Mouse (Mus musculus): ENCODE measurements around the gene Tnf. TPM values are rescaled to one million over a fixed set of nuclear protein-coding genes. Genes with fewer than 3 reads are reported as not detected.
A peak's percentile ranks its signal among the peaks of the same experiment; 100 is the strongest.

Tnf gene
- polyA plus RNA-seq, 1 experiment from 2014 or later, result 0.32 TPM

DNA sequence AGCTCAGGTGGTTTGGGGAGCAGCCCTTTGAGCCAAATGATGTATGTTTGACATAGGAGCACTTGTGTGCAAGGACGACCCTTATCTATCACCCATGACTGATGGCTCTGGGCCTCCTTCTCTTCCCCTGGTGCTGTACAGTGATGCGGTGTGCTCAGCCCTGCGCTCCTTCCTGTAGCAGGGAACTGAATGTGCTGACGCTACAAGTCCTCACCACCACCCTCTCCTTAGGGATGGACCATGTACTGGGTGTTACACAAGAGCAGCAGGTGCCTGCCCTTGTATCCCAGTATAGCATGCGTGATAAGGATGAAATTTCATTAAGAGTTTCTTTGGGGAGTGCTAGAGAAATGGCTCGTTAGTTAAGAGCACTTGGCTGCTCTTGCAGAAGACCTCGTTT is 45.3 kb upstream of the Tnf start:
- TF ChIP-seq CTCF (IDR thresholded peaks at IDR 0.05; ENCODE audit: low read depth) (no peak), EP300 (optimal IDR thresholded peaks at IDR 0.05) (no peak)
- peaks cover 4% of the 10 kb centered on the region; the same call in 1 of the 2 replicates for H3K4me1 ChIP-seq (replicated peaks; ENCODE audit: control insufficient read depth, insufficient read depth)
- no peak overlapping the region for H3K4me2 ChIP-seq (replicated peaks; ENCODE audit: low read depth)
- H3K27ac ChIP-seq (replicated peaks), result no peak overlapping the region
- no peak overlapping the region for H3K9ac ChIP-seq (ENCODE audit: low read length)
- no peak for DNase-seq (ENCODE audit: low spot score)
- H3K9me3 ChIP-seq (ENCODE audit: control insufficient read depth, low read length), result no peaks in the 10 kb centered on the region
- 75% methylated on average over 7 of the region's 7 CpGs for WGBS
- ATAC-seq (ENCODE audit: low FRiP score, low TSS enrichment), result no peak
- no peaks in the 10 kb centered on the region for H3K27me3 ChIP-seq (ENCODE audit: control insufficient read depth, insufficient read depth, low read length)
- no peak overlapping the region for H3K4me3 ChIP-seq (ENCODE audit: low read depth, low read length)
- H3K36me3 ChIP-seq (ENCODE audit: control insufficient read depth, insufficient read depth, low read length), result peaks cover 51% of the 10 kb centered on the region

DNA sequence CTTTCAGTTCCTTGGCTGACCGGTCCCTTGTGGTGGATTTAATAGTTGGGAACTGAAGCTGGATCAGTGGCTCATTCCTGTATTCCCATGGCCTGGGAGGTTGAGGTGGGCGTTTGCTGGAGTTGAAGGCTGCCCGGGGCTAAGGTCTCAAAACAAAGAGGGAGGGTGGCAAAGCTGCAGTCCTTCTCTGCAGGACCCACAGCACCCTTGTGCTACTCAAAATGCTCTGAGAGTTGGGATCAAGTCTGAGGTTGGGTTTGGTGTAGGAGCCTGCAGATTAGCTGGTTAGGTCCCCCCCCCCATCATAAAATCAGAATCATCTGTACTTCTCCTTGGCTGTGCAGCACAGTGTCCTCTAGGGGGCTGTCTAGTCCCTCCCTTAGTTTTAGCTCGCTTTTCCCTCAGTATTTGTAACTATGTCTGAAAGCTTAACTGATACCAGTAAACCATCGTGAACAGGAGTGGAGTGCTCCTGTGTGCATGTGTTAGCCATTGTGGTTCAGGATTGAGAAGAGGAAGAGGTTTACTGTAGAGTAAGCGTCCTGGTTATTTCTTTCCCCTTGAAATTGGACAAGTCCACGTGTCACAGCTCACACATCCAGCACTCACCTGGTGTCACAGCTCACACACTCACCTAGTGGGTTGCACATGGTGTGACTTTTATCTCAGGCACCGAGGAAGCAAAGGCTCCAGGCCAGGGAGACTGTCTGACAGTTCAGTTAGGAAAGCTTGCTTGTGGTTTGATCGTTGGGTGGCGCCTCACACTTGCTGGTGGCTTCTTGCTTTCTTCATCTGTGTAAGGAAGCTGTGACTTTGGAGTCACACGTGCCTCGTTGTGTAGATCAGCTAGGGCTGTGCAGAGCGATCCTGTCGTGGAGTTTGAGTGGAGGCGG is 44.2 kb upstream of the Tnf start:
- peak; percentile 68 for TF ChIP-seq CTCF (IDR thresholded peaks at IDR 0.05; ENCODE audit: low read depth)
- TF ChIP-seq EP300 (optimal IDR thresholded peaks at IDR 0.05), result no peak
- ATAC-seq (ENCODE audit: low FRiP score, low TSS enrichment), result no peak

DNA sequence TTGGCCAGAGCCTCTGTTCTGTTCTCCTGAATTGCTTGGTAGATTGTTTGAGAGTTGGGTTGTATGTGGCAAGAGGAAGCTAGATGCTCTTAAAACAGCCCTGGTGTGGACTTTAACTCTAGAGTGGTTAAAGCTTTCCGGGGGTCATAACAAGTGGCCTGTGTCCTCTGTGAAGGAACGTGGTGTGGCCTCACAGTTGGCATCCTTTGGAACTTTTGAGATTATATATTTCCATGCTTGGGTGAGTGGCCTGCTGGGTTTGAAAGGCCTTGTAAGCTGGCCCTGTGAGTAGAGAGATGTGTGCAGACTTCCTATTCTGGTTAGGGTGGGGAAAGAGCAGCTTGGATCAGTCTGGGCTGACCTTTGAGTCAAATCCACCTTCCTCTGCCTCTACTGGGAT is 43.2 kb upstream of the Tnf start:
- Histone ChIP-seq H3K9ac (ENCODE audit: low read length) (no peak overlapping the region), H3K36me3 (ENCODE audit: control insufficient read depth, insufficient read depth, low read length) (peaks cover 42% of the 10 kb centered on the region), H3K9me3 (ENCODE audit: control insufficient read depth, low read length) (no peaks in the 10 kb centered on the region), H3K27me3 (ENCODE audit: control insufficient read depth, insufficient read depth, low read length) (no peaks in the 10 kb centered on the region), H3K4me2 (replicated peaks; ENCODE audit: low read depth) (no peak overlapping the region), H3K27ac (replicated peaks) (no peak overlapping the region), H3K4me1 (replicated peaks; ENCODE audit: control insufficient read depth, insufficient read depth) (peaks cover 7% of the 10 kb centered on the region), H3K4me3 (ENCODE audit: low read depth, low read length) (no peak overlapping the region)
- 73% methylated on average over 2 of the region's 2 CpGs for WGBS
- DNase-seq (ENCODE audit: low spot score), result no peak
- TF ChIP-seq CTCF (IDR thresholded peaks at IDR 0.05; ENCODE audit: low read depth) (no peak), EP300 (optimal IDR thresholded peaks at IDR 0.05) (no peak)
- no peak for ATAC-seq (ENCODE audit: low FRiP score, low TSS enrichment)

More for the DNA sequence above, 44.2 kb upstream of the Tnf start:
- peaks cover 4% of the 10 kb centered on the region for H3K4me1 ChIP-seq (replicated peaks; ENCODE audit: control insufficient read depth, insufficient read depth)
- no peak overlapping the region for H3K4me2 ChIP-seq (replicated peaks; ENCODE audit: low read depth)
- DNase-seq (ENCODE audit: low spot score), result no peak
- no peak overlapping the region for H3K9ac ChIP-seq (ENCODE audit: low read length)
- WGBS, result 71% methylated on average over 15 of the region's 15 CpGs
- peaks cover 46% of the 10 kb centered on the region for H3K36me3 ChIP-seq (ENCODE audit: control insufficient read depth, insufficient read depth, low read length)
- no peak overlapping the region for H3K27ac ChIP-seq (replicated peaks)
- no peaks in the 10 kb centered on the region for H3K9me3 ChIP-seq (ENCODE audit: control insufficient read depth, low read length)
- H3K4me3 ChIP-seq (ENCODE audit: low read depth, low read length), result no peak overlapping the region
- no peaks in the 10 kb centered on the region for H3K27me3 ChIP-seq (ENCODE audit: control insufficient read depth, insufficient read depth, low read length)

DNA sequence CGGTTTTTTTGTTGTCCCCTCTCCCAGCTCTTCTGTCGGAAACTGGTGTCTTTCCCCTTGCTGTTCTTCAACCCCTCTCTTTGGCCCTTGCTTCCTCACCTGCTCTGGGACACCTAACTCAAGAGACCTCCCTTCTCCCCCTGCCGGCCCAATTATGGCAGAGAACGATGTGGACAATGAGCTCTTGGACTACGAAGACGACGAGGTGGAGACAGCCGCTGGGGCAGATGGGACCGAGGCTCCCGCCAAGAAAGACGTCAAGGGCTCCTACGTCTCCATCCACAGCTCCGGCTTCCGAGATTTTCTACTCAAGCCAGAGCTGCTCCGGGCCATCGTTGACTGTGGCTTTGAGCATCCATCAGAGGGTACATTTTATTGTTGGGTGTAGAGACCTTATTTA is 41.3 kb upstream of the Tnf start:
- peak; percentile 54 for TF ChIP-seq CTCF (IDR thresholded peaks at IDR 0.05; ENCODE audit: low read depth)
- no peak for TF ChIP-seq EP300 (optimal IDR thresholded peaks at IDR 0.05)
- H3K9ac ChIP-seq (ENCODE audit: low read length), result peak overlapping the region; percentile 98
- H3K27me3 ChIP-seq (ENCODE audit: control insufficient read depth, insufficient read depth, low read length), result no peaks in the 10 kb centered on the region
- peaks cover 7% of the 10 kb centered on the region for H3K4me1 ChIP-seq (replicated peaks; ENCODE audit: control insufficient read depth, insufficient read depth)
- DNase-seq (ENCODE audit: low spot score), result peak; percentile 55
- H3K9me3 ChIP-seq (ENCODE audit: control insufficient read depth, low read length), result no peaks in the 10 kb centered on the region
- peak overlapping the region; percentile 83 for H3K4me2 ChIP-seq (replicated peaks; ENCODE audit: low read depth)
- peaks cover 26% of the 10 kb centered on the region for H3K36me3 ChIP-seq (ENCODE audit: control insufficient read depth, insufficient read depth, low read length)
- under 1% methylated on average over 16 of the region's 16 CpGs for WGBS
- no peak for ATAC-seq (ENCODE audit: low FRiP score, low TSS enrichment)
- H3K4me3 ChIP-seq (ENCODE audit: low read depth, low read length), result peak overlapping the region; percentile 82
- peak overlapping the region; percentile 100 for H3K27ac ChIP-seq (replicated peaks)

DNA sequence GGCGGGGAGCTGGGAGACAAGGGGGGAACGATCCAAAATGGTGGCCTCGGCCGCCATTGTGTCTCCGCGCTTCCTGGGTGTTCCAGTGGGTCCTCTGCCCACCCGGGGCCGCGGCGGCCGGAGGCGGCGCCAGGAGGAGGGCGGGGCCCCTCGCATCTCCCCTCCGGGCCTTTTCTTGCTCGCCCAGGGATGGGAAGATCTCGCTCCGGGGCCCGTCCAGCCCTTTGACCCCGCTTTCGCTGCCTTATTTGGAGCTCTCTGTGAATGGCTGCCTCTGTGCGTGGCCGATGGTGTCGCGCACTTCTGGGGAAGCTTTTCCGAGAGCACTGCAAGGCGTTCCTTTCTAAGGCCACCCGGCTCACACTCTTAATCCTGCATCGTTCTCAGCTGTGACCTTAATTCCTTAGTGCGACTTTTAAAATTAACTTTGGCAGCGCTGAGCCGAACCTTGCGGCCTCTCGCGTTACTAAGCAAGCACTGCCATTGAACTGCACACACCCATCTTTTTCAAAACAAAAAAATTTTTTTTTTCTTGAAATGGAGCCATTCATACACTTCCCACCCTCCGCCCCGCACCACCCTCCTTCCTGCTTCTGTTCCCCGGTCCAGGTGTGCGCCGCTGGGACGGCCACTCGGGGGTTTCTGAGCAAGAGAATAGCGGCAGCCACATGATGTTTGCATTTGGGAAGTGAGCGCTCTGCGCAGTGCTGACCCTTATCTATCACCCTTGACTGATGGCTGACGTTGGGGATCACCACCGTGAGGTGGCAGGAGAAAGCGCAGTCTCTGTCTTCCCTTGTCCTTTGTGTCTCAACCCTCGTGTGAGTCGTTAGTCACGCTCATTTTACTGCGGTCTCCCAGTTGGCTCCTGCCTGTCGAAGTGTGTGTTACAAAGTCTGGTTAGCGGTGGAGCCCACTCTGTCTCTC is 40.5 kb upstream of the Tnf start:
- under 1% methylated on average over 55 of the region's 55 CpGs for WGBS
- DNase-seq (ENCODE audit: low spot score) (peak; percentile 64), ATAC-seq (ENCODE audit: low FRiP score, low TSS enrichment) (peak; percentile 53)
- no peaks in the 10 kb centered on the region for H3K27me3 ChIP-seq (ENCODE audit: control insufficient read depth, insufficient read depth, low read length)
- H3K4me1 ChIP-seq (replicated peaks; ENCODE audit: control insufficient read depth, insufficient read depth), result peaks cover 7% of the 10 kb centered on the region
- H3K36me3 ChIP-seq (ENCODE audit: control insufficient read depth, insufficient read depth, low read length), result peaks cover 23% of the 10 kb centered on the region
- H3K27ac ChIP-seq (replicated peaks), result peak overlapping the region; percentile 100
- peak overlapping the region; percentile 82 for H3K4me3 ChIP-seq (ENCODE audit: low read depth, low read length)
- H3K4me2 ChIP-seq (replicated peaks; ENCODE audit: low read depth), result peak overlapping the region; percentile 83
- H3K9ac ChIP-seq (ENCODE audit: low read length), result peak overlapping the region; percentile 98
- H3K9me3 ChIP-seq (ENCODE audit: control insufficient read depth, low read length), result no peaks in the 10 kb centered on the region
- TF ChIP-seq CTCF (IDR thresholded peaks at IDR 0.05; ENCODE audit: low read depth) (peak; percentile 28; the same call in 1 of the 2 replicates), EP300 (optimal IDR thresholded peaks at IDR 0.05) (no peak)
